Mouse (Mus musculus) G1E (cell line): ENCODE measurements around the gene Vmn1r39.

Experiments
- CTCF ChIP-seq: IDR thresholded peaks from 2 replicates; pipeline ENCODE4 v1.5.1; 2012; ENCODE audit warnings: low read depth, low read length, inconsistent platforms, mixed read lengths
- POLR2AphosphoS5 ChIP-seq: IDR thresholded peaks from 2 replicates; pipeline ENCODE4 v1.6.1; 2012; ENCODE audit warnings: low read depth, low read length, inconsistent platforms; ENCODE audit not compliant: insufficient replicate concordance

GRCm38 (mm10) chr6:66858356-66858755, 47.9 kb upstream of the Vmn1r39 start:
- no peak for TF ChIP-seq CTCF
- no peak for TF ChIP-seq POLR2AphosphoS5
